Mouse (Mus musculus): ENCODE measurements around the gene C1qtnf7. TPM values are rescaled to one million over a fixed set of nuclear protein-coding genes. Genes with fewer than 3 reads are reported as not detected.

The C1qtnf7 gene
- total and polyA plus RNA-seq, 2 experiments: 0.65 to 0.69 TPM

- no peak for TF ChIP-seq POLR2A (IDR thresholded peaks at IDR 0.05; ENCODE audit: extremely low read depth, insufficient read depth, low read length)
- no peak for TF ChIP-seq CTCF (IDR thresholded peaks at IDR 0.05; ENCODE audit: low read depth, low read length)
- no peaks in the 10 kb centered on the region for H3K27me3 ChIP-seq (ENCODE audit: control insufficient read depth, insufficient read depth, low read length)
- H3K79me2 ChIP-seq (ENCODE audit: control insufficient read depth, insufficient read depth, low read length): no peaks in the 10 kb centered on the region
- H3K4me1 ChIP-seq (ENCODE audit: control insufficient read depth, insufficient read depth, low read length): no peaks in the 10 kb centered on the region
- no peak for DNase-seq (ENCODE audit: extremely low read depth, low read depth, low spot score)
- no peak overlapping the region for H3K27ac ChIP-seq (replicated peaks; ENCODE audit: insufficient read depth, low read depth, low read length)
- WGBS: 93% methylated on average over 6 of the region's 6 CpGs
- no peaks in the 10 kb centered on the region for H3K36me3 ChIP-seq (ENCODE audit: control insufficient read depth, insufficient read depth, low read length)
- no peak overlapping the region for H3K4me3 ChIP-seq (ENCODE audit: insufficient read depth, low read depth, low read length)
- H3K9ac ChIP-seq (ENCODE audit: low read depth, low read length): no peak overlapping the region
Observed at GRCm38 (mm10) chr5:43555406-43555805, 40.1 kb downstream of the C1qtnf7 start.

- H3K27me3 ChIP-seq (ENCODE audit: control insufficient read depth, insufficient read depth, low read length): no peaks in the 10 kb centered on the region
- H3K36me3 ChIP-seq (ENCODE audit: control insufficient read depth, insufficient read depth, low read length): no peaks in the 10 kb centered on the region
- DNase-seq (ENCODE audit: extremely low read depth, low read depth, low spot score): no peak
- no peaks in the 10 kb centered on the region for H3K4me1 ChIP-seq (ENCODE audit: control insufficient read depth, insufficient read depth, low read length)
- no peak for TF ChIP-seq CTCF (IDR thresholded peaks at IDR 0.05; ENCODE audit: low read depth, low read length)
- TF ChIP-seq POLR2A (IDR thresholded peaks at IDR 0.05; ENCODE audit: extremely low read depth, insufficient read depth, low read length): no peak
- H3K9ac ChIP-seq (ENCODE audit: low read depth, low read length): no peak overlapping the region
- no peak overlapping the region for H3K27ac ChIP-seq (replicated peaks; ENCODE audit: insufficient read depth, low read depth, low read length)
- H3K79me2 ChIP-seq (ENCODE audit: control insufficient read depth, insufficient read depth, low read length): no peaks in the 10 kb centered on the region
- H3K4me3 ChIP-seq (ENCODE audit: insufficient read depth, low read depth, low read length): no peak overlapping the region
- WGBS: 91% methylated on average over 5 of the region's 5 CpGs
Observed at GRCm38 (mm10) chr5:43557436-43557835, 42.1 kb downstream of the C1qtnf7 start.

GRCm38 (mm10) chr5:43561639-43562252 lies 46.4 kb downstream of the C1qtnf7 start:
- Histone ChIP-seq H3K36me3 (ENCODE audit: control insufficient read depth, insufficient read depth, low read length) (no peaks in the 10 kb centered on the region), H3K27me3 (ENCODE audit: control insufficient read depth, insufficient read depth, low read length) (no peaks in the 10 kb centered on the region), H3K79me2 (ENCODE audit: control insufficient read depth, insufficient read depth, low read length) (no peaks in the 10 kb centered on the region), H3K9ac (ENCODE audit: low read depth, low read length) (no peak overlapping the region), H3K27ac (replicated peaks; ENCODE audit: insufficient read depth, low read depth, low read length) (no peak overlapping the region), H3K4me1 (ENCODE audit: control insufficient read depth, insufficient read depth, low read length) (no peaks in the 10 kb centered on the region), H3K4me3 (ENCODE audit: insufficient read depth, low read depth, low read length) (no peak overlapping the region)
- 54% methylated on average over 2 of the region's 2 CpGs for WGBS
- TF ChIP-seq CTCF (IDR thresholded peaks at IDR 0.05; ENCODE audit: low read depth, low read length) (no peak), POLR2A (IDR thresholded peaks at IDR 0.05; ENCODE audit: extremely low read depth, insufficient read depth, low read length) (no peak)
- no peak for DNase-seq (ENCODE audit: extremely low read depth, low read depth, low spot score)

GRCm38 (mm10) chr5:43569720-43570359 lies 54.5 kb downstream of the C1qtnf7 start:
- Histone ChIP-seq H3K4me3 (ENCODE audit: insufficient read depth, low read depth, low read length) (no peak overlapping the region), H3K9ac (ENCODE audit: low read depth, low read length) (no peak overlapping the region), H3K36me3 (ENCODE audit: control insufficient read depth, insufficient read depth, low read length) (no peaks in the 10 kb centered on the region), H3K4me1 (ENCODE audit: control insufficient read depth, insufficient read depth, low read length) (no peaks in the 10 kb centered on the region), H3K27me3 (ENCODE audit: control insufficient read depth, insufficient read depth, low read length) (no peaks in the 10 kb centered on the region), H3K79me2 (ENCODE audit: control insufficient read depth, insufficient read depth, low read length) (no peaks in the 10 kb centered on the region), H3K27ac (replicated peaks; ENCODE audit: insufficient read depth, low read depth, low read length) (no peak overlapping the region)
- WGBS: 53% methylated on average over 3 of the region's 3 CpGs
- DNase-seq (ENCODE audit: extremely low read depth, low read depth, low spot score): peak; percentile 12
- no peak for TF ChIP-seq POLR2A (IDR thresholded peaks at IDR 0.05; ENCODE audit: extremely low read depth, insufficient read depth, low read length)
- no peak for TF ChIP-seq CTCF (IDR thresholded peaks at IDR 0.05; ENCODE audit: low read depth, low read length)

- WGBS: 40% methylated on average over 2 of the region's 2 CpGs
- peak; percentile 33; the same call in 1 of the 2 replicates for TF ChIP-seq CTCF (IDR thresholded peaks at IDR 0.05; ENCODE audit: low read depth, low read length)
- TF ChIP-seq POLR2A (IDR thresholded peaks at IDR 0.05; ENCODE audit: extremely low read depth, insufficient read depth, low read length): no peak
- DNase-seq (ENCODE audit: extremely low read depth, low read depth, low spot score): no peak
Observed at GRCm38 (mm10) chr5:43582876-43583275, 67.5 kb downstream of the C1qtnf7 start.

More at GRCm38 (mm10) chr5:43582876-43583275, 67.5 kb downstream of the C1qtnf7 start:
- Histone ChIP-seq H3K27ac (replicated peaks; ENCODE audit: insufficient read depth, low read depth, low read length) (no peak overlapping the region), H3K36me3 (ENCODE audit: control insufficient read depth, insufficient read depth, low read length) (no peaks in the 10 kb centered on the region), H3K9ac (ENCODE audit: low read depth, low read length) (no peak overlapping the region), H3K79me2 (ENCODE audit: control insufficient read depth, insufficient read depth, low read length) (no peaks in the 10 kb centered on the region), H3K27me3 (ENCODE audit: control insufficient read depth, insufficient read depth, low read length) (no peaks in the 10 kb centered on the region), H3K4me3 (ENCODE audit: insufficient read depth, low read depth, low read length) (no peak overlapping the region), H3K4me1 (ENCODE audit: control insufficient read depth, insufficient read depth, low read length) (no peaks in the 10 kb centered on the region)
